Mouse (Mus musculus) CH12.LX (cell line): ENCODE measurements around the gene Rnasek. TPM values are rescaled to one million over a fixed set of nuclear protein-coding genes. Genes with fewer than 3 reads are reported as not detected.

Experiments used
- DNase-seq: peaks from one replicate; pipeline ENCODE4 v3.0.0-alpha.2; 2013; ENCODE audit errors: extremely low read depth
- H3K27ac ChIP-seq: 2 replicates; pipeline ENCODE4 v1.5.1; 2012; ENCODE audit warnings: low read depth, mild to moderate bottlenecking, control low read depth, moderate library complexity; ENCODE audit not compliant: insufficient read depth
- H3K27me3 ChIP-seq: replicated peaks from 2 replicates; pipeline ENCODE3; 2012; ENCODE audit warnings: inconsistent platforms
- H3K36me3 ChIP-seq, 2 experiments: replicated peaks in 1 of 2; 2 replicates each; pipeline versions ENCODE3 to v1.6.1; 2012; ENCODE audit warnings: inconsistent platforms in 1 of 2, low read length in 1 of 2, mild to moderate bottlenecking in 1 of 2, mixed read lengths in 1 of 2, moderate library complexity in 1 of 2; ENCODE audit not compliant: control insufficient read depth in 1 of 2, insufficient read depth in 1 of 2
- H3K4me1 ChIP-seq, 2 experiments: 2 replicates each; pipeline ENCODE4 v1.6.1; 2012; ENCODE audit warnings: inconsistent platforms in 1 of 2, moderate library complexity in 1 of 2; ENCODE audit not compliant: insufficient read depth in 2 of 2, control insufficient read depth in 1 of 2
- H3K4me2 ChIP-seq: 2 replicates; pipeline ENCODE4 v1.6.1; 2012; ENCODE audit warnings: low read depth, mild to moderate bottlenecking, control low read depth; ENCODE audit not compliant: poor library complexity, insufficient read depth, severe bottlenecking
- H3K4me3 ChIP-seq, 3 experiments: fragments of 150-350 bp in 1 of 3; sonication (generic) in 1 of 3; replicated peaks in 1 of 3; 2 replicates each; pipeline versions ENCODE3 to v1.5.1; 2011 to 2012; ENCODE audit warnings: low read depth in 2 of 3, low read length in 2 of 3, mild to moderate bottlenecking in 2 of 3, moderate library complexity in 2 of 3, control low read depth in 1 of 3, improper control_type of control experiment in 1 of 3, inconsistent platforms in 1 of 3, mixed read lengths in 1 of 3; ENCODE audit not compliant: poor library complexity in 1 of 3
- H3K79me2 ChIP-seq: replicated peaks from 2 replicates; pipeline ENCODE4 v1.6.1; 2012; ENCODE audit warnings: mild to moderate bottlenecking, moderate library complexity; ENCODE audit not compliant: control insufficient read depth, poor library complexity, insufficient read depth, severe bottlenecking; ENCODE audit errors: extremely low read depth
- H3K9ac ChIP-seq: 2 replicates; pipeline ENCODE4 v1.6.1; 2012; ENCODE audit warnings: low read depth, mild to moderate bottlenecking, control low read depth, moderate library complexity; ENCODE audit not compliant: insufficient read depth
- H3K9me3 ChIP-seq: replicated peaks from 2 replicates; pipeline ENCODE3; 2012; ENCODE audit warnings: low read length, inconsistent platforms, mixed read lengths
- E2F4 ChIP-seq: IDR thresholded peaks from 2 replicates; pipeline ENCODE4 v1.6.1; 2011; ENCODE audit warnings: low read depth, low read length, improper control_type of control experiment; ENCODE audit not compliant: insufficient replicate concordance
- EP300 ChIP-seq: IDR thresholded peaks from 2 replicates; pipeline ENCODE4 v1.6.1; 2011; ENCODE audit warnings: low read length, improper control_type of control experiment
- ETS1 ChIP-seq: conservative IDR thresholded peaks from 2 replicates; pipeline ENCODE4 v1.6.1; 2012; ENCODE audit warnings: low read depth, mild to moderate bottlenecking, inconsistent platforms, low read length, improper control_type of control experiment, moderate library complexity
- GABPA ChIP-seq: IDR thresholded peaks from 2 replicates; pipeline ENCODE4 v1.6.1; 2012; ENCODE audit warnings: low read depth, low read length, improper control_type of control experiment, inconsistent platforms; ENCODE audit not compliant: insufficient replicate concordance
- KAT2A ChIP-seq: IDR thresholded peaks from 2 replicates; pipeline ENCODE4 v1.6.1; 2012; ENCODE audit warnings: low read length, improper control_type of control experiment, inconsistent platforms; ENCODE audit not compliant: insufficient replicate concordance
- MAX ChIP-seq: IDR thresholded peaks from 2 replicates; pipeline ENCODE4 v1.6.1; 2011; ENCODE audit warnings: low read length, improper control_type of control experiment
- MEF2A ChIP-seq: IDR thresholded peaks from 2 replicates; pipeline ENCODE4 v1.6.1; 2014; ENCODE audit warnings: low read depth, mild to moderate bottlenecking, inconsistent platforms, low read length, improper control_type of control experiment, borderline replicate concordance
- PAX5 ChIP-seq: IDR thresholded peaks from 2 replicates; pipeline ENCODE4 v1.6.1; 2012; ENCODE audit warnings: low read length, inconsistent platforms, mixed read lengths
- POLR2AphosphoS2 ChIP-seq: IDR thresholded peaks from 2 replicates; pipeline ENCODE4 v1.6.1; 2011; ENCODE audit warnings: low read depth, low read length, improper control_type of control experiment
- RAD21 ChIP-seq: IDR thresholded peaks from 2 replicates; pipeline ENCODE4 v1.6.1; 2011; ENCODE audit warnings: low read depth, mild to moderate bottlenecking, low read length, improper control_type of control experiment, moderate library complexity
- SIN3A ChIP-seq: IDR thresholded peaks from 2 replicates; pipeline ENCODE4 v1.6.1; 2012; ENCODE audit warnings: low read length, improper control_type of control experiment, inconsistent platforms
- SMC3 ChIP-seq: IDR thresholded peaks from 2 replicates; pipeline ENCODE4 v1.6.1; 2011; ENCODE audit warnings: low read depth, low read length, improper control_type of control experiment
- TCF12 ChIP-seq: IDR thresholded peaks from 2 replicates; pipeline ENCODE4 v1.6.1; 2014; ENCODE audit warnings: low read depth, mild to moderate bottlenecking, inconsistent platforms, low read length, improper control_type of control experiment
- UBTF ChIP-seq: IDR thresholded peaks from 2 replicates; pipeline ENCODE4 v1.6.1; 2012; ENCODE audit warnings: low read depth, mild to moderate bottlenecking, inconsistent platforms, low read length, improper control_type of control experiment, moderate library complexity
- USF1 ChIP-seq: IDR thresholded peaks from 2 replicates; pipeline ENCODE4 v1.6.1; 2014; ENCODE audit warnings: low read depth, mild to moderate bottlenecking, inconsistent platforms, low read length, improper control_type of control experiment
- USF2 ChIP-seq: conservative IDR thresholded peaks from 2 replicates; pipeline ENCODE4 v1.6.1; 2011; ENCODE audit warnings: low read depth, low read length, improper control_type of control experiment
- ZMIZ1 ChIP-seq: IDR thresholded peaks from 2 replicates; pipeline ENCODE4 v1.6.1; 2012; ENCODE audit warnings: low read depth, mild to moderate bottlenecking, inconsistent platforms, low read length, improper control_type of control experiment
- dilution Hi-C: fragments of 300-500 bp; cut with MboI; formaldehyde crosslinking; loops from 2 replicates; pipeline ENCODE4 v1.14.3; 2020; ENCODE audit warnings: low sequenced_read_pairs; ENCODE audit not compliant: extremely low pct_unique_long_range_greater_than_20kb, extremely low pct_ligation_motif_present
- in situ Hi-C: fragments of 300-500 bp; cut with MboI; formaldehyde crosslinking; loops from 3 replicates; pipeline ENCODE4 v1.14.3; 2019; ENCODE audit warnings: low sequenced_read_pairs, low pct_ligation_motif_present, low pct_unique_long_range_greater_than_20kb, mixed read lengths
- polyA plus RNA-seq: library from polyadenylated mRNA; unstranded; fragments of >175 nt; gene quantifications from 2 replicates; pipeline ENCODE4 v1.2.1, GENCODE M21; 2012; ENCODE audit warnings: low read depth; ENCODE audit not compliant: insufficient read length
- total RNA-seq, 2 experiments: library from RNA; depleted of rRNA; stranded (reverse); fragments of 300-350 nt in 1 of 2; fragments of >200 nt in 1 of 2; gene quantifications; 2 replicates each; pipeline ENCODE4 v1.2.3; 2012 to 2014

The Rnasek gene
- total and polyA plus RNA-seq, 3 experiments, result 9.1 to 91.3 (median 25.6) TPM

DNA sequence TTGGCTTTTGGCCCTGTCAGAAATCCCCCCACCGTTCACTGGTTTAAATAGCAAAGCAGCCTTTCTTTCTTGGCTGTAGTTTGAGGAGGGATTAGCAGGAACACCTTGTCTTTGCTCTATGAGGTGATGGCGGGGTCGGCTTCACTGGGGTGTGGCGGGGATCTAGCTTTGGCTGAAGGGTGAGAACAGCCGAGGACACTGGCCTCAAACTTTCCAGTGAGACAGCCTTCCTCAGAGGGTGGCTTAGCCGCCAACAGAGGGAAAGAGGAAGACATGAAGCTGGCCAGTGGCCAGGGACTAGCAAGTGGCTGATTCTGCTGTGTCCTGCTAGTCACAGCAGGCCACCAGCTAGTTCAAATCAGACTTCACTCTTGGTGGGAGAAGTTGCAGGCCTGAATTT lies 49.6 kb upstream of the Rnasek start:
- Histone ChIP-seq H3K4me3 (no peak overlapping the region), H3K4me1 (no peaks in the 10 kb centered on the region), H3K9ac (no peak overlapping the region), H3K27ac (no peak overlapping the region), H3K9me3 (no peaks in the 10 kb centered on the region), H3K4me2 (no peak overlapping the region), H3K36me3 (no peaks in the 10 kb centered on the region), H3K79me2 (no peaks in the 10 kb centered on the region), H3K27me3 (peaks cover 89% of the 10 kb centered on the region)
- in situ Hi-C loops, result no loop called here
- no peak for DNase-seq
- dilution Hi-C loops, result no loop called here
- TF ChIP-seq RAD21, result no peak

DNA sequence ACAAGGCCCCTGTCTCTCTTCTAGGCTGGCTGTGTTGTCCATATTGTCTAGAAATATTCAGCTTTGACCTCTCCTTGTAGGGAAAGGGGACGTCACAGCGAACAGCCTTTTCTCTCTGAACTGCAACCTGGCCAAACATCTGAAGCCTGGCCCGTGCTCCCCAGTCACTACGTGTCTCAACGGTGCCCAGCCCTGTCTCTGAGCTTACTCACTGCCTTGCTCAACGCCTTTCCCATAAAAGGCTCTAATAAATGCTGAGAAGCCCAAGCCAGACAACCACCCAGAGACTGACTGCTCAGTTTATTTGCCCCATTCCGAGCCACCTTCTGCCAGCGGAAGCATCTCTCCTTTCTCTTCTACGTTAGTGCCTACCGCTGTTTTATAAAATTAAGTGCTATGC lies 48.5 kb upstream of the Rnasek start:
- Histone ChIP-seq H3K9me3 (no peaks in the 10 kb centered on the region), H3K4me3 (no peak overlapping the region), H3K4me1 (no peaks in the 10 kb centered on the region), H3K27ac (no peak overlapping the region), H3K79me2 (no peaks in the 10 kb centered on the region), H3K27me3 (peaks cover 91% of the 10 kb centered on the region), H3K9ac (no peak overlapping the region), H3K36me3 (no peaks in the 10 kb centered on the region), H3K4me2 (no peak overlapping the region)
- dilution Hi-C loops (no loop called here), in situ Hi-C loops (no loop called here)
- DNase-seq, result no peak
- TF ChIP-seq ETS1 (no peak), SIN3A (no peak), E2F4 (no peak), RAD21 (no peak), EP300 (no peak), MAX (no peak), KAT2A (no peak), MEF2A (no peak), USF2 (no peak), ZMIZ1 (no peak), TCF12 (no peak), POLR2AphosphoS2 (no peak), PAX5 (no peak), SMC3 (no peak), USF1 (no peak), GABPA (no peak), UBTF (no peak)
